Mouse (Mus musculus): ENCODE measurements at regions not wholly inside any gene's neighbourhood (a gene's known extent, or its start where the extent isn't known, plus 50 kb on each side); places are given as distances from the start of the nearest gene placed in this dataset.

DNA sequence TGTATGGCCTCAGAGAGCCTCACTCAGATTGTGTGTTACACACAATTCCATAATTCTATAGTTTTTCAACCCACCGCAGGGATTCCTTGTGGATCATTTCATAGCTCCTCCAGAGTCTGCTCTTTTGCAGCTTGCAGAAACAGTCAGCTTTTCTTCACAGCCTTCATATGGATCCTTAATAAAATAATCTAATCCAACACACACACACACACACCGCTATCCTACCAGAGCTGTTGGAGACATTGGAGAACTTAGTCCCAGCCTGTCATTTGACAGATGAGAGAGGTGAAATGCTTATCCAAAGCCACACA, 71.2 kb upstream of the Foxo1 start:
- DNase-seq (ENCODE audit: low read depth, low spot score): no peak

GRCm38 (mm10) chr3:52197982-52198750, 70.0 kb upstream of the Foxo1 start:
- DNase-seq (ENCODE audit: low read depth, low spot score): peak; percentile 45

- DNase-seq (ENCODE audit: low read depth, low spot score): peak; percentile 32
Measured at GRCm38 (mm10) chr3:52198751-52199738, 69.1 kb upstream of the Foxo1 start.

DNA sequence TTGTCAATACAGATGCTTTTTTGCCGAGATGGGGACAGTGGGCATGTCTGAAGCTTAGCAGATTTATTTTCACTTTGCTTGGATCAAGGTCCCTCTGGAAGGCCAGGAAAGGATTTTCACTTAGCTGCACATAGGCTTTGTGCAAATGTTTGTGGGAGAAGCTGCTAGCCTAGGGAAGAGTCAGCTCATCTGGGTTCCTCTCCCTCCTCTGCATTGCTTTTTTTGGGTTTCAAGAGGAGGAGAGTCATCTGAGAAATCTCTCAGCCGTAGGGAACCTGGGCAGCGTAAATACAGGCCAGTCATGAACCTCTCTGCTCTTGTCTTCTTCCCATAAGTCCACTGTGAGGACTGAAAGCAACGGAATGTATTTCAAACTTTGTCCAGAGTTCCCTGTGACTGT, 68.0 kb upstream of the Foxo1 start:
- DNase-seq (ENCODE audit: low read depth, low spot score): no peak

GRCm38 (mm10) chr3:52210556-52211302, 57.4 kb upstream of the Foxo1 start:
- DNase-seq (ENCODE audit: low read depth, low spot score): no peak

- DNase-seq (ENCODE audit: low read depth, low spot score): no peak
Measured at GRCm38 (mm10) chr3:52211303-52211695, 56.8 kb upstream of the Foxo1 start.

GRCm38 (mm10) chr3:52214114-52214513, 54.0 kb upstream of the Foxo1 start:
- DNase-seq (ENCODE audit: low read depth, low spot score): peak; percentile 54

DNA sequence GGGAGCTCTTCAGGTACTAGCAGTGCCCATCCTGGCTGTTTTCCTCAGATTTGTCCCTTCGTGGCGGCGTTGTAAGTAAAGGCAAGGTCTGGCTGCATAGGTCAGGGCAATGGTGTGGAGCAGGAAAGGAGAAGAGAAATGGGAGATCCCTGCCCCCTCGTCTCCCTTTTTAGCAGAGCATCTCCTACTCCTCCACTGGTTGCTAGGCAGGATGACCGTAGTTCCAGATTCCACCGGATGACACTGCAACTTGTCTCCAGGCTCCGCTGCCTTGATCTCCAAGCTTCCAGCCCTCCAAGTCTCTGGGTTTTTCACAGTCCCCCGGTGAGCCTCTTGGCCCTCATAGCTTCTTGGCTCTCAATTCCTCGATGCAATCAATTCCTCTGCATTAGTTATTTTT, 53.1 kb upstream of the Foxo1 start:
- DNase-seq (ENCODE audit: low read depth, low spot score): no peak
